Mouse (Mus musculus) layer of hippocampus, adult 18-20 months (tissue): ENCODE data around the gene Aqp6. TPM values are rescaled to one million over a fixed set of nuclear protein-coding genes. Genes with fewer than 3 reads are reported as not detected.

Experiments
- DNase-seq, 2 experiments: peaks; one replicate each; pipeline ENCODE4 v3.0.0; 2022; ENCODE audit warnings: low spot score in 2 of 2
- long read RNA-seq: library from polyadenylated mRNA; stranded (forward); transcript quantifications from one replicate; pipeline ENCODE4 v2.0.0, GENCODE M21; 2021
- total RNA-seq, 2 experiments: library from RNA; stranded (reverse); gene quantifications; 2 replicates each; pipeline ENCODE4 v1.2.3; 2021

Aqp6 gene
- total RNA-seq = not detected
- long read RNA-seq = 0 reads

GRCm38 (mm10) chr15:99600986-99601822, at the start of gene Aqp6:
Aqp6 (plus strand) TSS chr15:99601400.
- no peak for DNase-seq

GRCm38 (mm10) chr15:99553767-99554166, 47.4 kb upstream of the Aqp6 start:
- no peak for DNase-seq

- DNase-seq = no peak
Observed at GRCm38 (mm10) chr15:99558947-99559346, 42.3 kb upstream of the Aqp6 start.

GRCm38 (mm10) chr15:99560246-99560645, 41.0 kb upstream of the Aqp6 start:
- no peak for DNase-seq

GRCm38 (mm10) chr15:99567371-99567770, 33.8 kb upstream of the Aqp6 start:
- DNase-seq = no peak

- no peak for DNase-seq
Observed at GRCm38 (mm10) chr15:99568682-99569081, 32.5 kb upstream of the Aqp6 start.

GRCm38 (mm10) chr15:99569123-99569522, 32.1 kb upstream of the Aqp6 start:
- peak in 1 of 2 experiments; percentile 9 for DNase-seq

- no peak for DNase-seq
Observed at GRCm38 (mm10) chr15:99578802-99579485, 22.3 kb upstream of the Aqp6 start, which contains the start of gene Aqp2. Aqp2 (plus strand) TSS chr15:99579055.

- no peak for DNase-seq
Observed at GRCm38 (mm10) chr15:99583463-99584344, 17.5 kb upstream of the Aqp6 start.

- no peak for DNase-seq
Observed at GRCm38 (mm10) chr15:99584407-99585202, 16.6 kb upstream of the Aqp6 start.

- DNase-seq = no peak
Observed at GRCm38 (mm10) chr15:99585741-99586140, 15.5 kb upstream of the Aqp6 start.

GRCm38 (mm10) chr15:99586525-99586924, 14.7 kb upstream of the Aqp6 start:
- no peak for DNase-seq

- no peak for DNase-seq
Observed at GRCm38 (mm10) chr15:99589237-99589636, 12.0 kb upstream of the Aqp6 start.

- DNase-seq = no peak
Observed at GRCm38 (mm10) chr15:99589704-99590103, 11.5 kb upstream of the Aqp6 start.

- DNase-seq = no peak
Observed at GRCm38 (mm10) chr15:99590429-99591084, 10.6 kb upstream of the Aqp6 start, which contains the start of gene Aqp5. Aqp5 (plus strand) TSS chr15:99590782.

- DNase-seq = no peak
Observed at GRCm38 (mm10) chr15:99592177-99592576, 9.0 kb upstream of the Aqp6 start.

GRCm38 (mm10) chr15:99592877-99593276, 8.3 kb upstream of the Aqp6 start:
- DNase-seq = no peak

- no peak for DNase-seq
Observed at GRCm38 (mm10) chr15:99594951-99595350, 6.2 kb upstream of the Aqp6 start.

- DNase-seq = peak; percentile 81 to 93
Observed at GRCm38 (mm10) chr15:99596056-99596687, 5.0 kb upstream of the Aqp6 start.
